In genomic region chr6:134916641-134917040, GRCm38 (mm10) we compare ENCODE assay signal across 8 mouse cellular contexts. TPM values are rescaled to one million over a fixed set of nuclear protein-coding genes. Genes with fewer than 3 reads are reported as not detected.
DNase-seq lines count a peak whose midpoint lies in the region; ATAC-seq and TF ChIP-seq lines count a peak whose summit lies in the region.

No protein-coding gene starts in this region.

- no peaks in the 10 kb centered on the region for H3K27me3 ChIP-seq in heart, embryonic 16.5 days (ENCODE audit: control insufficient read depth, insufficient read depth, low read length)
- no peaks in the 10 kb centered on the region for H3K27me3 ChIP-seq in limb, embryonic 11.5 days (ENCODE audit: control insufficient read depth, insufficient read depth, low read length)
- H3K27me3 ChIP-seq in midbrain, postnatal 0 days (ENCODE audit: insufficient read depth, low read length), result no peaks in the 10 kb centered on the region

- H3K9me3 ChIP-seq in heart, embryonic 16.5 days (replicated peaks; ENCODE audit: control insufficient read depth, low read length), result no peaks in the 10 kb centered on the region
- H3K9me3 ChIP-seq in limb, embryonic 11.5 days (ENCODE audit: control insufficient read depth, low read length), result no peaks in the 10 kb centered on the region
- no peaks in the 10 kb centered on the region for H3K9me3 ChIP-seq in midbrain, postnatal 0 days (ENCODE audit: low read length)

- H3K4me2 ChIP-seq in heart, embryonic 16.5 days (ENCODE audit: low read depth, low read length), result peak overlapping the region; percentile 96
- H3K4me2 ChIP-seq in limb, embryonic 11.5 days (ENCODE audit: low read depth, severe bottlenecking), result peak overlapping the region; percentile 72
- peak overlapping the region; percentile 48 for H3K4me2 ChIP-seq in midbrain, postnatal 0 days (ENCODE audit: low read depth, low read length, poor library complexity, severe bottlenecking)

- H3K36me3 ChIP-seq in heart, embryonic 16.5 days (ENCODE audit: control insufficient read depth, insufficient read depth), result no peaks in the 10 kb centered on the region
- H3K36me3 ChIP-seq in limb, embryonic 11.5 days (ENCODE audit: control insufficient read depth, insufficient read depth, low read length), result no peaks in the 10 kb centered on the region
- no peaks in the 10 kb centered on the region for H3K36me3 ChIP-seq in midbrain, postnatal 0 days (ENCODE audit: insufficient read depth, low read length)

- DNase-seq in adrenal gland, adult 2 months, result peak; percentile 27
- DNase-seq in adrenal gland, postnatal 4 days (ENCODE audit: low spot score in 2 of 2), result no peak
- peak; percentile 37 for DNase-seq in adrenal gland, postnatal 14 days
- no peak for DNase-seq in limb, embryonic 11.5 days (ENCODE audit: low spot score)
- no peak for DNase-seq in midbrain, postnatal 0 days (ENCODE audit: low spot score)
- no peak for DNase-seq in frontal cortex, postnatal 25 days (ENCODE audit: low spot score in 2 of 2)
- DNase-seq in layer of hippocampus, adult 11-12 months (ENCODE audit: low spot score), result no peak

- peaks cover 15% of the 10 kb centered on the region for H3K4me1 ChIP-seq in heart, embryonic 16.5 days (ENCODE audit: control insufficient read depth, insufficient read depth, low read length)
- peaks cover 3% of the 10 kb centered on the region for H3K4me1 ChIP-seq in limb, embryonic 11.5 days (ENCODE audit: control insufficient read depth, insufficient read depth, low read length)
- H3K4me1 ChIP-seq in midbrain, postnatal 0 days (ENCODE audit: insufficient read depth, low read length), result no peaks in the 10 kb centered on the region

- peak overlapping the region; percentile 79 for H3K9ac ChIP-seq in heart, embryonic 16.5 days (ENCODE audit: low read length)
- H3K9ac ChIP-seq in limb, embryonic 11.5 days (ENCODE audit: low read length), result peak overlapping the region; percentile 55
- no peak overlapping the region for H3K9ac ChIP-seq in midbrain, postnatal 0 days (replicated peaks; ENCODE audit: low read length, poor library complexity, severe bottlenecking)

- 0% methylated on average over 11 of the region's 11 CpGs for WGBS in heart, embryonic 16.5 days
- WGBS in limb, embryonic 11.5 days, result under 1% methylated on average over 11 of the region's 11 CpGs
- WGBS in midbrain, postnatal 0 days, result under 1% methylated on average over 11 of the region's 11 CpGs

- ATAC-seq in heart, embryonic 16.5 days (replicated peaks; ENCODE audit: extremely low read depth, insufficient read depth, low FRiP score), result no peak
- no peak for ATAC-seq in limb, embryonic 11.5 days (ENCODE audit: insufficient number of reproducible peaks, low FRiP score, low TSS enrichment, low read depth)
- no peak for ATAC-seq in midbrain, postnatal 0 days (ENCODE audit: low FRiP score)

- H3K4me3 ChIP-seq in heart, embryonic 16.5 days (ENCODE audit: low read length), result peak overlapping the region; percentile 71
- peak overlapping the region; percentile 41 for H3K4me3 ChIP-seq in limb, embryonic 11.5 days (ENCODE audit: low read depth, low read length)
- H3K4me3 ChIP-seq in midbrain, postnatal 0 days (ENCODE audit: low read depth, low read length), result peak overlapping the region; percentile 26

- no peak for TF ChIP-seq CTCF in midbrain, postnatal 0 days (IDR thresholded peaks at IDR 0.05)

- peak overlapping the region; percentile 78 for H3K27ac ChIP-seq in heart, embryonic 16.5 days (ENCODE audit: low read length)
- H3K27ac ChIP-seq in limb, embryonic 11.5 days (replicated peaks; ENCODE audit: low read depth, low read length), result no peak overlapping the region; the same call in 1 of the 2 replicates
- no peak overlapping the region for H3K27ac ChIP-seq in midbrain, postnatal 0 days (ENCODE audit: low read depth, low read length)

RNA-seq across cellular contexts. Expression of gene Cdkn1b, which starts 3.6 kb away (rescaled TPM):
- 10 to 100 TPM; 41.5 to 42.2 TPM for total RNA-seq in adrenal gland, adult 2 months (2021)
- 24.5 and 31.9 TPM in 2 replicates for polyA plus RNA-seq in adrenal gland, adult 2 months (2012; rRNA removed)
- 10 to 100 TPM; 53.4 to 53.8 TPM for total RNA-seq in adrenal gland, postnatal 4 days (2021)
- 42.8 and 48.0 TPM in 2 replicates for total RNA-seq in adrenal gland, postnatal 14 days (2021)
- polyA plus RNA-seq in heart, embryonic 16.5 days (2015; fragmentation: Nextera tagmentation; extraction: Ambion mirVana), result 14.7 TPM in 2 replicates
- 13.7 and 16.1 TPM in 2 replicates for polyA plus RNA-seq in limb, embryonic 11.5 days (2014; fragmentation: Nextera tagmentation; extraction: Ambion mirVana)
- 48.5 and 58.8 TPM in 2 replicates for total RNA-seq in midbrain, postnatal 0 days (2014; rRNA removed)
- 23.9 and 25.6 TPM in 2 replicates for polyA plus RNA-seq in midbrain, postnatal 0 days (2015; fragmentation: Nextera tagmentation; extraction: Ambion mirVana)

RNA-seq across cellular contexts. Expression of gene Gpr19, which starts 18.3 kb away (rescaled TPM):
- total RNA-seq in adrenal gland, adult 2 months (2021), result 1 to 10 TPM; 5.2 to 8.6 TPM
- 9.6 and 9.9 TPM in 2 replicates for polyA plus RNA-seq in adrenal gland, adult 2 months (2012; rRNA removed)
- 10 to 100 TPM; 13.6 to 16.4 TPM for total RNA-seq in adrenal gland, postnatal 4 days (2021)
- total RNA-seq in adrenal gland, postnatal 14 days (2021), result 10.0 and 11.8 TPM in 2 replicates
- 9.1 and 10.6 TPM in 2 replicates for polyA plus RNA-seq in heart, embryonic 16.5 days (2015; fragmentation: Nextera tagmentation; extraction: Ambion mirVana)
- polyA plus RNA-seq in limb, embryonic 11.5 days (2014; fragmentation: Nextera tagmentation; extraction: Ambion mirVana), result 8.9 and 9.8 TPM in 2 replicates
- total RNA-seq in midbrain, postnatal 0 days (2014; rRNA removed), result 32.1 and 34.2 TPM in 2 replicates
- 38.5 and 41.6 TPM in 2 replicates for polyA plus RNA-seq in midbrain, postnatal 0 days (2015; fragmentation: Nextera tagmentation; extraction: Ambion mirVana)

Comparison
In these comparisons a context has a peak if more than half of its experiments do, and no peak if none do; other contexts are left out.
1. DNase-seq: peak in adrenal gland, adult 2 months (single experiment) and adrenal gland, postnatal 14 days (single experiment); none in adrenal gland, postnatal 4 days (0 of 2), limb, embryonic 11.5 days (single experiment), midbrain, postnatal 0 days (single experiment), frontal cortex, postnatal 25 days (0 of 2) and layer of hippocampus, adult 11-12 months (single experiment).
2. Peak in every context shown above with its lines, with median percentiles within 50 percentile points of each other: H3K4me2 ChIP-seq and H3K4me3 ChIP-seq.